20 mouse cellular contexts compared by ENCODE assay signal in the genomic region with DNA sequence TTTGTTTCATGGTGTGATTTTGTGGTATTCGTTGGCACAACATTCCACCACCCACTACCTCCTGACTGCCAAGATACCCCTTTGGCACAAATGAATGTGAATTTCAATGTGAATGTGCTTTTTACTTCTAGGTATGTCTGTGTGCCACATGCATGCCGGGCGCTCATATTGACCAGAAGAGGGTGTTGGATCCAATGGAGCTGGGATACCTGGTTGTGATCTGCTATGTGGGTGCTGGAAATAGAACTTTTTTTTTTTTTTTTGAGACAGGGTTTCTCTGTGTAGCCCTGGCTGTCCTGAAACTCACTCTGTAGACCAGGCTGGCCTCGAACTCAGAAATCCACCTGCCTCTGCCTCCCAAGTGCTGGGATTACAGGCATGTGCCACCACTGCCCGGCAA. TPM values are rescaled to one million over a fixed set of nuclear protein-coding genes. Genes with fewer than 3 reads are reported as not detected.
DNase-seq lines count a peak whose midpoint lies in the region; ATAC-seq and TF ChIP-seq lines count a peak whose summit lies in the region.
"Not testable (repeated sequence)": the region's sequence is repeated elsewhere in the genome, so short reads cannot be mapped to it uniquely, and the experiment has no call there.
"Had no signal": no experiment of that assay in that cellular context is flagged by ENCODE, and none has a peak within 500 bp of the region (broad histone marks: within the 10 kb centered on the region; RNA-seq: fewer than 3 reads in every experiment).

No protein-coding gene starts in this region.

- in situ Hi-C loops in Patski (cut with MboI; ENCODE audit: low pct_unique_long_range_greater_than_20kb), result not testable (repeated sequence)

- H3K9me3 ChIP-seq in E14TG2a.4 (ENCODE audit: low read length), result peaks cover 22% of the 10 kb centered on the region
- H3K9me3 ChIP-seq in MEL (replicated peaks; ENCODE audit: insufficient read depth, low read length), result not testable (repeated sequence)

- not testable (repeated sequence) for H3K36me3 ChIP-seq in E14TG2a.4 (ENCODE audit: insufficient read depth, low read length); MEL (ENCODE audit: control insufficient read depth in 1 of 2, insufficient read depth in 2 of 2, low read length in 2 of 2)

- peaks cover 50% of the 10 kb centered on the region for H3K4me1 ChIP-seq in E14TG2a.4 (replicated peaks; ENCODE audit: low read depth, low read length)
- H3K4me1 ChIP-seq in MEL (ENCODE audit: control insufficient read depth in 1 of 2, insufficient read depth in 2 of 2, low read length in 2 of 2), result not testable (repeated sequence)

- H3K4me3 ChIP-seq in E14TG2a.4 (replicated peaks; ENCODE audit: low read length); MEL (ENCODE audit: control insufficient read depth in 1 of 2, insufficient read depth in 1 of 2, low read depth in 2 of 2, low read length in 2 of 2): not testable (repeated sequence)

- ATAC-seq in Patski, result not testable (repeated sequence)

- TF ChIP-seq RAD21 in MEL (IDR thresholded peaks at IDR 0.05; ENCODE audit: low read depth, low read length), result not testable (repeated sequence)

- TF ChIP-seq EP300 in MEL (IDR thresholded peaks at IDR 0.05; ENCODE audit: low read depth in 1 of 2, low read length in 2 of 2), result not testable (repeated sequence)

- DNase-seq in 3T3-L1 (ENCODE audit: low read depth, low spot score) (peak; percentile 0), ES-CJ7 (ENCODE audit: low read depth, low spot score) (peak; percentile 34), MEL (ENCODE audit: low read depth, low spot score) (peak; percentile 2), ZHBTc4 (ENCODE audit: low read depth, low spot score) (peak; percentile 39)
- not testable (repeated sequence) for DNase-seq in Patski (ENCODE audit: low read depth, low spot score)

- TF ChIP-seq CTCF in E14TG2a.4 (conservative IDR thresholded peaks at IDR 0.05; ENCODE audit: low read length) (peak; percentile 27), MEL (IDR thresholded peaks at IDR 0.05 in 2 of 3, conservative IDR thresholded peaks at IDR 0.05 in 1 of 3; ENCODE audit: control insufficient read depth in 1 of 3, insufficient read depth in 1 of 3, low read depth in 2 of 3, low read length in 3 of 3, poor library complexity in 1 of 3, severe bottlenecking in 1 of 3) (peak in 2 of 3 experiments; percentile 3 to 20; a peak in 2 of 6 replicates), Patski (IDR thresholded peaks at IDR 0.05) (peak; percentile 24)

- H3K9ac ChIP-seq in MEL (ENCODE audit: control insufficient read depth, low read depth, low read length, poor library complexity, severe bottlenecking), result not testable (repeated sequence)

- POLR2A ChIA-PET in Patski (lab: Charles Lee), result not testable (repeated sequence)

- H3K27me3 ChIP-seq in E14TG2a.4 (ENCODE audit: insufficient read depth, low read length); MEL (ENCODE audit: control insufficient read depth in 1 of 2, insufficient read depth in 2 of 2, low read length in 2 of 2); Patski: not testable (repeated sequence)

- not testable (repeated sequence) for H3K79me2 ChIP-seq in MEL (ENCODE audit: control insufficient read depth, insufficient read depth, low read length, poor library complexity)

- H3K27ac ChIP-seq in MEL (ENCODE audit: control insufficient read depth, low read depth, low read length), result not testable (repeated sequence)

- CTCF ChIA-PET in Patski (lab: Charles Lee), result interaction anchor here (0.6 kb wide), 1 partner anchor 16 kb away, joined by 3 read pairs; no protein-coding TSS in a partner anchor

- TF ChIP-seq POLR2A in MEL (IDR thresholded peaks at IDR 0.05; ENCODE audit: control insufficient read depth in 1 of 2, insufficient read depth in 1 of 2, low read depth in 1 of 2, low read length in 2 of 2, poor library complexity in 1 of 2), result not testable (repeated sequence)

RNA-seq across cellular contexts. Expression of a gene that starts 17.3 kb away (rescaled TPM):
- total RNA-seq in MEL (2012; rRNA removed), result 0.65 and 0.85 TPM in 2 replicates
- 1 to 10 TPM in 1 of 2 experiments, not detected in 1; 1.7 TPM for polyA plus RNA-seq in MEL (2012; ENCODE audit: insufficient read depth in 1 of 2, insufficient read length in 2 of 2, low read depth in 1 of 2, low replicate concordance in 2 of 2, missing spikeins in 1 of 2)
- 2.9 TPM for polyA plus RNA-seq in Patski (2021)
- polyA plus RNA-seq: forebrain, embryonic 13.5 days; G1E had no signal

RNA-seq across cellular contexts. Expression of a gene that starts 28.7 kb away (rescaled TPM):
- total RNA-seq in MEL (2012; rRNA removed), result 11.7 and 14.5 TPM in 2 replicates
- polyA plus RNA-seq in MEL (2012; ENCODE audit: insufficient read depth in 1 of 2, insufficient read length in 2 of 2, low read depth in 1 of 2, low replicate concordance in 2 of 2, missing spikeins in 1 of 2) (10 to 100 TPM in 1 of 2 experiments, not detected in 1; 45.2 TPM), Patski (2021) (31.5 TPM)
- total RNA-seq: G1E had no signal
- polyA plus RNA-seq: embryonic facial prominence, embryonic 10.5 days; embryonic facial prominence, embryonic 12.5 days; embryonic facial prominence, embryonic 14.5 days; forebrain, embryonic 11.5 days; forebrain, embryonic 13.5 days; forebrain, embryonic 15.5 days; forebrain, postnatal 0 days had no signal

RNA-seq across cellular contexts. Expression of a gene that starts 34.5 kb away (rescaled TPM):
- total RNA-seq in MEL (2012; rRNA removed), result not detected in 2 replicates
- polyA plus RNA-seq in MEL (2012; ENCODE audit: insufficient read depth in 1 of 2, insufficient read length in 2 of 2, low read depth in 1 of 2, low replicate concordance in 2 of 2, missing spikeins in 1 of 2) (not detected), Patski (2021) (not detected)
- total RNA-seq: adrenal gland, adult 18-20 months; CH12.LX; forebrain, postnatal 0 days; gastrocnemius, adult 18-20 months; gastrocnemius, adult 8-10 months had no signal
- polyA plus RNA-seq: CD4-positive, CD25-positive, alpha-beta regulatory T cell, adult 4 months; cerebellum, adult 2 months; embryonic facial prominence, embryonic 10.5 days; embryonic facial prominence, embryonic 12.5 days; forebrain, embryonic 11.5 days; forebrain, embryonic 13.5 days; forebrain, embryonic 15.5 days; forebrain, postnatal 0 days; G1E had no signal

RNA-seq across cellular contexts. Expression of a gene that starts 42.2 kb away (rescaled TPM):
- 46.7 and 49.7 TPM in 2 replicates for total RNA-seq in MEL (2012; rRNA removed)
- 100 to 1,000 TPM in 1 of 2 experiments, 10 to 100 TPM in 1; 36.2 to 302 TPM for polyA plus RNA-seq in MEL (2012; ENCODE audit: insufficient read depth in 1 of 2, insufficient read length in 2 of 2, low read depth in 1 of 2, low replicate concordance in 2 of 2, missing spikeins in 1 of 2)
- 53.3 TPM for polyA plus RNA-seq in Patski (2021)

RNA-seq across cellular contexts. Expression of a gene that starts 42.4 kb away (rescaled TPM):
- total RNA-seq in MEL (2012; rRNA removed), result 10.5 and 12.2 TPM in 2 replicates
- polyA plus RNA-seq in MEL (2012; ENCODE audit: insufficient read depth in 1 of 2, insufficient read length in 2 of 2, low read depth in 1 of 2, low replicate concordance in 2 of 2, missing spikeins in 1 of 2) (10 to 100 TPM in 1 of 2 experiments, not detected in 1; 21.6 TPM), Patski (2021) (71.0 TPM)
